Mouse (Mus musculus) olfactory bulb, adult 2 months (tissue): Measurements from ENCODE around the gene Olfr155.

Experiments used
- CTCF ChIP-seq: fragments of 200-500 bp; IDR thresholded peaks from 2 replicates; pipeline ENCODE4 v1.5.1; 2012; ENCODE audit warnings: low read depth, mild to moderate bottlenecking, low read length, moderate library complexity; ENCODE audit not compliant: insufficient read depth
- POLR2A ChIP-seq: fragments of 200-500 bp; IDR thresholded peaks from 2 replicates; pipeline ENCODE4 v1.6.1; 2012; ENCODE audit warnings: mild to moderate bottlenecking, low read depth, low read length, moderate library complexity; ENCODE audit not compliant: insufficient read depth

DNA sequence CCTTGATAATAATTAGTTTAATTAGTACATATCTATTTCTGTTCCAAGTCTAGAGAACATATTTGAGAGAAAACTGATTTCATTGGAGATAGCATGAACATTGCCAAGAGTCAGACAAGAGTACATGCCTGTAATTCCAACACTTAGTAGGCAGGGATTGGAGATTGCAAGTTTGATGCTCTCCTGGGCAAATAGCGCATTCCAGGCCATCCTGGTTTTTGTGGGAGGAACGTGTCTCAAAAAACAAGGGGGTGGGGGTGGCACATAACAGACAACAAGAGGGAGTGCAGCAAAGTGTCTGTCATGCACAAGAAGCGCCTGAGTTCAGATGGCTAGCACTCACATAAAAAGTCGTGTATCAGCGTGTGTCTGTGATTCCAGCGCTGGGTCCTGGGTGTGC lies 28.2 kb downstream of the Olfr155 start:
- TF ChIP-seq CTCF (no peak), POLR2A (no peak)
